Mouse (Mus musculus) liver, embryonic 12.5 days (tissue): ENCODE results near the gene St14. TPM values are rescaled to one million over a fixed set of nuclear protein-coding genes. Genes with fewer than 3 reads are reported as not detected.

Source experiments
- ATAC-seq: fragments of 200-750 bp; cut with Nextera tagmentation; 2 replicates; pipeline ENCODE4 v1.8.0; 2017; ENCODE audit warnings: moderate number of reproducible peaks, mild to moderate bottlenecking, moderate library complexity
- H3K27ac ChIP-seq: fragments of 300-500 bp; sonication (generic); 2 replicates; pipeline ENCODE4 v1.5.1; 2016; ENCODE audit warnings: mild to moderate bottlenecking
- H3K27me3 ChIP-seq: fragments of 300-500 bp; sonication (generic); replicated peaks from 2 replicates; pipeline ENCODE4 v1.6.1; 2016; ENCODE audit warnings: mild to moderate bottlenecking, moderate library complexity
- H3K36me3 ChIP-seq: fragments of 300-500 bp; sonication (generic); 2 replicates; pipeline ENCODE4 v1.6.1; 2016; ENCODE audit warnings: mild to moderate bottlenecking, moderate library complexity
- H3K4me1 ChIP-seq: fragments of 300-500 bp; sonication (generic); 2 replicates; pipeline ENCODE4 v1.6.1; 2016
- H3K4me2 ChIP-seq: fragments of 300-500 bp; sonication (generic); 2 replicates; pipeline ENCODE4 v1.6.1; 2016; ENCODE audit warnings: mild to moderate bottlenecking, moderate library complexity
- H3K4me3 ChIP-seq: fragments of 300-500 bp; sonication (generic); 2 replicates; pipeline ENCODE4 v1.5.1; 2016; ENCODE audit warnings: mild to moderate bottlenecking, moderate library complexity
- H3K9ac ChIP-seq: fragments of 300-500 bp; sonication (generic); 2 replicates; pipeline ENCODE4 v1.6.1; 2016; ENCODE audit warnings: mild to moderate bottlenecking, moderate library complexity
- H3K9me3 ChIP-seq: fragments of 300-500 bp; sonication (generic); replicated peaks from 2 replicates; pipeline ENCODE4 v1.6.1; 2016; ENCODE audit warnings: mild to moderate bottlenecking, moderate library complexity
- WGBS: fragments of 180-500 bp; shearing (Covaris S2); methylation state at CpG from one replicate; pipeline ENCODE4 v1.1.7; 2016; ENCODE audit not compliant: insufficient replicate concordance; 5-methylcytosine and 5-hydroxymethylcytosine counted together
- polyA plus RNA-seq: library from polyadenylated mRNA; unstranded; fragments of >200 nt; fragmentation: Nextera tagmentation; extraction: Ambion mirVana; gene quantifications from 2 replicates; pipeline ENCODE4 v1.2.1, GENCODE M21; 2016

Gene St14
- polyA plus RNA-seq, 1 experiment from 2014 or later = 0.38 TPM

DNA sequence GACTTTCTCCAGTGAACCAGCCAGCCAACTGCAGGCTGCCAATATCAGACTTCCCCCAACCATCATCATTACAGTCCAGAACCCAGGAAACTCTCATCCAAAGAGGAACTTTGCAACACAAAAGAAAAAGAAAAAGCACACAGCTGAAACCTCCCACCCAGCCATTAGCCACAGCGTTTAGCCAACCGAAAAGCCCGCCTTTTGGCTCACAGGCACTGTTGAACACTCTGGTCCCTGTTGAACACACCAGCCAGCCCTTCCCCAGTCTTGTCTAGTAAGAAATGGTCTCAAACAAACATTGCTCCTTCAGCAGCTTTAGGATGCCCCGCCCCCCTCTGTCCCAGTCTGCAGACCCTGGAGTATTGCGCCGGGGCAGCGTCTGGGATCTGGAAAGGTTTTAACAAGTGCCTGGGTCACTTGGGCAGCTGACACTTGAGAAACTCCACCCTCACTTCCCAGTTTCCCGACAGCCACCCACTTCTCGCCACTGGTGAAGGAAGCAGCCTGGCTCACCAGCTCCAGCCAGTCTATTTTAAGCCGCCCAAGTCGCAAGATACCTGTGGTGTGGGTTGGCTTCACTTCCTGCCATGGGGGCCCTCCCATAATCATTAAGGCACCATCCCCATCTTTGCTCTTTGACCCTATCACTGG is 11.6 kb downstream of the St14 start:
- no peaks in the 10 kb centered on the region for H3K36me3 ChIP-seq
- ATAC-seq = no peak
- no peak overlapping the region for H3K9ac ChIP-seq
- H3K27ac ChIP-seq = no peak overlapping the region
- no peaks in the 10 kb centered on the region for H3K4me1 ChIP-seq
- no peaks in the 10 kb centered on the region for H3K27me3 ChIP-seq
- H3K9me3 ChIP-seq = no peaks in the 10 kb centered on the region
- no peak overlapping the region for H3K4me2 ChIP-seq
- 41% methylated on average over 11 of the region's 11 CpGs for WGBS
- no peak overlapping the region for H3K4me3 ChIP-seq

GRCm38 (mm10) chr9:31119405-31119804 is 12.2 kb downstream of the St14 start:
- Histone ChIP-seq H3K36me3 (no peaks in the 10 kb centered on the region), H3K9ac (no peak overlapping the region), H3K27me3 (no peaks in the 10 kb centered on the region), H3K4me1 (no peaks in the 10 kb centered on the region), H3K9me3 (no peaks in the 10 kb centered on the region), H3K4me3 (no peak overlapping the region), H3K27ac (no peak overlapping the region), H3K4me2 (no peak overlapping the region)
- no peak for ATAC-seq
- WGBS = 30% methylated on average over 5 of the region's 5 CpGs

DNA sequence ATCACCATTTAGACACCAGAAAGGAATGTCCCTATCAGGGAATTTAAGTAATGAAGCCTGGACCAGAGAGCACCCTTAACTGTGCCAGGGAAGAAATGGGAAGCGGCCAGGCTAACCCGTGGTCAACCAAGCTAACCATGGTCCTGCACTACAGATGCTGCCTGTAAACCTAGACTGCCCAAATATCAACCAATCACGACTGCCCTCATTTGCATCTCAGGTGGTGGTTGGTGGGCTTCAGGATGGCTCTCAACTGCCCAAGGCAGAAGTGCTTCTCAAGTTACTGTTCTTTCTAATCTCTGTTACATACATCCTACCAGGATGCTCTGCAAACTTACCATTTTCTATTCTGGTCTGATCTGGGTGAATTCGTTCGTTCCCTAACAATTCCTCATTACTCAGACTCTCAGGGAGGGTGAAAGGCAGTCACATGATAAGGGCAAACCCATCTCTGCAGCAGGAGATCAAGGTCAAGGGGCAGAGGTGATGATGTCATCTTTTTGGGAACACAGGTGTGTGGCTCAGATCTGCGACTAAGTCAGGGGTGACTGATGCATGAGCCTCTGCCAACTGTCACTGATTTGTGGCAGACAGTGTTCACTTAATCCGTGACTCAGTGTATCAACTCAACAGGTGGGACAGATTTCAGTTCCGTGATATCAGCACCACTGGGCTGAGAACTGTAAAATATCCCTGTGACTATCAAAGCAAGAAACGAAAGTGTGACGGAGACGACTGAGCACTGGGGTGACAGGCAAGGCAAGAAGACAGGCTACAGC is 12.9 kb downstream of the St14 start:
- Histone ChIP-seq H3K36me3 (no peaks in the 10 kb centered on the region), H3K27me3 (no peaks in the 10 kb centered on the region), H3K4me1 (no peaks in the 10 kb centered on the region), H3K9me3 (no peaks in the 10 kb centered on the region), H3K4me3 (no peak overlapping the region), H3K9ac (no peak overlapping the region), H3K27ac (no peak overlapping the region), H3K4me2 (no peak overlapping the region)
- 29% methylated on average over 11 of the region's 11 CpGs for WGBS
- no peak for ATAC-seq

DNA sequence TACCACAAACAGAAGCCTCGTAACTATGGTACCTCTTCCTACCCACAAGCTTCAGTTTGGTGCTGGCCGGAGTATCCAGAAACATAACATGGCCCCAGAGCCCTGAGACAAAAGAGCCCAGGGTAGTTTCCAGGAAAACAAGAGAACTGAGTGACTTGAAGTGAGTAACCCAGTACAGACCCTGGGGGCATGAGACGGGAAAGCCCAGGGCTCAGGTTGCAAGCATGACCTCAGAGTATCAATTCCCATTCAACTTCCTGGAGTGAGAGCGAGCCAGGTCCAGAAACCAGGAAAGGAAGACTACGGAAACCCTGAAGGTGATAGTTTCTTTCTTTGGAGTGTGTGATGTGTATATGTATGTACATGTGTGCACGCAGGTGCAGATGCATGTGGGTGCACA is 14.2 kb downstream of the St14 start:
- Histone ChIP-seq H3K9ac (no peak overlapping the region), H3K4me3 (no peak overlapping the region)
- 72% methylated on average over 6 of the region's 6 CpGs for WGBS

DNA sequence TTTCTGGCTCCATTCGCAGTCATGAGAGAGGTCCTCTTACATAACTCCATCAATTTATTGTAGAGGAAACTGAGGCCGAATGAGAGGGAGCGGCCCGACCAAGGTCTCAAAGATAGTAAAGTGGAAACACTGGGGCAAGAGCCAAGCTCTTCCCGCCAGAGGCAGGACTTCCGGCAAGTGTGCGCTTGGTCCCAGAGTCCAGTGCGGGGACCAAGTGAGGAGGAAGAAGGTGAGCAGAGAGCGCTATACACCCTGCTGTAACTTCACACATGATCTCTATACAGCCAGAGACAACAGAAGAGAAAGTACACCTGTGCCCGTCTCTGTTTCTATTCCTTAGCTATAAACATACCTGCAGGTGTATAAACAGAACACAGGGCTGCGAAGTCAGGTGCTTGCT is 14.6 kb downstream of the St14 start:
- H3K4me3 ChIP-seq = no peak overlapping the region
- H3K9me3 ChIP-seq = no peaks in the 10 kb centered on the region
- H3K27ac ChIP-seq = no peak overlapping the region
- ATAC-seq = no peak
- no peaks in the 10 kb centered on the region for H3K36me3 ChIP-seq
- no peak overlapping the region for H3K9ac ChIP-seq
- H3K4me1 ChIP-seq = no peaks in the 10 kb centered on the region
- 78% methylated on average over 11 of the region's 11 CpGs for WGBS
- H3K27me3 ChIP-seq = no peaks in the 10 kb centered on the region
- no peak overlapping the region for H3K4me2 ChIP-seq

More for the DNA sequence above, 14.2 kb downstream of the St14 start:
- no peaks in the 10 kb centered on the region for H3K4me1 ChIP-seq
- no peak overlapping the region for H3K4me2 ChIP-seq
- H3K9me3 ChIP-seq = no peaks in the 10 kb centered on the region
- H3K36me3 ChIP-seq = no peaks in the 10 kb centered on the region
- no peak overlapping the region for H3K27ac ChIP-seq
- no peaks in the 10 kb centered on the region for H3K27me3 ChIP-seq
- ATAC-seq = no peak

GRCm38 (mm10) chr9:31115586-31115985 is 16.1 kb downstream of the St14 start:
- Histone ChIP-seq H3K9ac (no peak overlapping the region), H3K27me3 (no peaks in the 10 kb centered on the region), H3K27ac (no peak overlapping the region), H3K4me2 (no peak overlapping the region), H3K36me3 (no peaks in the 10 kb centered on the region), H3K9me3 (no peaks in the 10 kb centered on the region), H3K4me3 (no peak overlapping the region), H3K4me1 (no peaks in the 10 kb centered on the region)
- ATAC-seq = no peak

GRCm38 (mm10) chr9:31108464-31108863 is 23.2 kb downstream of the St14 start:
- no peak for ATAC-seq
- WGBS = 80% methylated on average over 8 of the region's 8 CpGs
- no peaks in the 10 kb centered on the region for H3K4me1 ChIP-seq

DNA sequence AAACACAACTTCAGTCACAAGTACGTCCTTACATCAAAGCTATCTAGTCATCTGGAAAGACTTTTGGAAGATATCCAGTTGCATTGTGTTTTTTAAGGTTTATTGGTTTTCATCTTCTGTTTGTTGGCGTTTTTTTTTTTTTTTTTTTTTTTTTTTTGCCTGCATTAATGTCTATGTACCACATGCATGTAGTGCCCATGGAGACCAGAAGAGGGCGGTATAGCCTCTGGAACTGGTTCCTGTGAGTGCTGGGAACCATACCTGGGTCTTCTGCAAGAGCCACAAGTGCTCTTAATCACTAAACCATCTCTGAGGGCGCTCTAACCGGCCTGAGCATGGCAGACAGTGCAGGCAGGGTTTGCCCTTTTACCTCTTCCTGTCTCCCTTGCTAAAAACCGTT is 33.5 kb downstream of the St14 start:
- Histone ChIP-seq H3K27me3 (no peaks in the 10 kb centered on the region), H3K4me3 (no peak overlapping the region), H3K4me2 (no peak overlapping the region), H3K36me3 (no peaks in the 10 kb centered on the region), H3K9me3 (no peaks in the 10 kb centered on the region), H3K27ac (no peak overlapping the region), H3K4me1 (no peaks in the 10 kb centered on the region), H3K9ac (no peak overlapping the region)
- 60% methylated on average over 6 of the region's 6 CpGs for whole genome bisulfite sequencing
- ATAC-seq = no peak

More at GRCm38 (mm10) chr9:31108464-31108863, 23.2 kb downstream of the St14 start:
- no peaks in the 10 kb centered on the region for H3K36me3 ChIP-seq
- H3K4me2 ChIP-seq = no peak overlapping the region
- H3K27me3 ChIP-seq = 0 out of 2 replicates have a peak, but pooled peaks cover 3% of the 10 kb centered on the region
- no peak overlapping the region for H3K27ac ChIP-seq
- H3K9ac ChIP-seq = no peak overlapping the region
- H3K4me3 ChIP-seq = no peak overlapping the region
- no peaks in the 10 kb centered on the region for H3K9me3 ChIP-seq

DNA sequence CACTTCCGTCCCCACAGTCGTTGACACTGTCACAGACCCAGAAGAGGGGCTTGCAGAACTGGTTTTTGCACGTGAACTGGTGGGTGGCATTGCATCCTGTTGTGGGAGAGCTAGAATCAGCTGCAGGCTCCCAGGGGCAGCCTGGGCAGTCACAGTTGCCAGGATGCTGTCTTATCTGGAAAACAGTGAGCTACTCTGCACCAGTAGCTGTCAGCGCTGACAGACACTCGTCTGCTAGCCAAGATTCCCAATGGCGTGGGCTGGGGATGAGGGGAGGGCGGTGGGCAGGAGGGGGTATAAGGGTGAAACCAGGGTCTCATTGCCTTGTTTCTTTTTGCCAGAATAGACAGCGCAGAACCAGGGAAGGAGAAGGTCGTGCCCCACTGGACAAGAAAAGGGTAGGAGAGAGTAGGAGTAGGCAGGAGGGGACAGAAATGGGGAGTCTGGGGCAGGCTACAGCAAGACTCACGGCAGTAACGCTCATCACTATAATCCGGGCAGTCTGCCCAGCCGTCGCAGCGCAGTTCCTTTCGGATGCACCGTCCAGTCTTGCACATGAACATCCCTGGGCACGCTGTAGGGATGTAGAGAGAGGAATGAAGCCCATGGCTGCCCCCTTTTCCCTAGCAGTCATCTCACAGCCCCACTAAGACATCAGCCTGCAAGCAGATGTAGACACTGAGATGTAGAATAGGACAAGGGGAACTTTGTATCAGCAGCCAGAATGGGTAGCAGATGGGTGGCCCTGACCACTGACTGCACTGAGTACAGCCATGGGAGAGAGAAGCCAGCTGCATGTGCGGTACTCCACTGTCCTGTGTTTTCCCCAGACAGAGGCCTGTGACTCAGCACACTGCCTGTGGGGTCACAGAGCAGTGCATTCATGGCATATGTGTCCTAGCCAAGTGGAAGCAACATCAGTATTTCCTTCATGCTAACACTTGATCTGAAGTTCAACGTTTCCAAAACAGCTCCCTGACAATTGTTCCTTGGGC is 34.3 kb downstream of the St14 start:
- Histone ChIP-seq H3K27me3 (no peaks in the 10 kb centered on the region), H3K27ac (no peak overlapping the region), H3K36me3 (no peaks in the 10 kb centered on the region), H3K9ac (no peak overlapping the region), H3K4me2 (no peak overlapping the region), H3K4me3 (no peak overlapping the region), H3K9me3 (no peaks in the 10 kb centered on the region), H3K4me1 (no peaks in the 10 kb centered on the region)
- ATAC-seq = no peak
- 73% methylated on average over 20 of the region's 20 CpGs for WGBS

DNA sequence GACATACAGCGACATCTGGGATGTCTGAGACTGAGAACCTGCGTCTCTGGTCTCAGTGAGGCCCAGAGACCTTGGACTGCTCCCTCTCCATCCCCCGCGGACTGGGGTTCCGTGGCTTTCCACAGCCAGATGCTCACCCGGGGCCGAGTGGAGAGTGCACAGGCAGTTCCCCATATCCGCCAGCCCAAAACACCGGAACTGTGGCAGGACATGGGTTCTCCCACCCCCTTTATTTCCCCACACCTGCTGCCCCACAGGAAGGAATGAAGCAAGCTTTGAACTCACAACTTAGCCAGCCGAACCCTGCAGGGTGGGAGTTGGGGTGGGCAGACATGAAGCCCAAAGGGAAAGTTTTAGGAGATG is 38.8 kb downstream of the St14 start:
- Histone ChIP-seq H3K36me3 (no peaks in the 10 kb centered on the region), H3K9ac (no peak overlapping the region), H3K4me3 (no peak overlapping the region), H3K4me2 (no peak overlapping the region), H3K4me1 (no peaks in the 10 kb centered on the region), H3K9me3 (no peaks in the 10 kb centered on the region), H3K27ac (no peak overlapping the region), H3K27me3 (0 out of 2 replicates have a peak, but pooled peaks cover 5% of the 10 kb centered on the region)
- ATAC-seq = no peak
- 76% methylated on average over 10 of the region's 10 CpGs for WGBS

GRCm38 (mm10) chr9:31092111-31092832 is 39.4 kb downstream of the St14 start:
- H3K27ac ChIP-seq = no peak overlapping the region
- H3K36me3 ChIP-seq = no peaks in the 10 kb centered on the region
- 0 out of 2 replicates have a peak, but pooled peaks cover 9% of the 10 kb centered on the region for H3K27me3 ChIP-seq
- no peak overlapping the region for H3K4me2 ChIP-seq
- no peaks in the 10 kb centered on the region for H3K9me3 ChIP-seq
- no peaks in the 10 kb centered on the region for H3K4me1 ChIP-seq
- no peak for ATAC-seq
- H3K9ac ChIP-seq = no peak overlapping the region
- no peak overlapping the region for H3K4me3 ChIP-seq
- WGBS = 75% methylated on average over 18 of the region's 18 CpGs
